Mouse (Mus musculus): ENCODE results near the gene Ccdc181. TPM values are rescaled to one million over a fixed set of nuclear protein-coding genes. Genes with fewer than 3 reads are reported as not detected.

Gene Ccdc181
- total and polyA plus RNA-seq, 3 experiments, result 11.0 to 15.8 TPM; not detected in 1

DNA sequence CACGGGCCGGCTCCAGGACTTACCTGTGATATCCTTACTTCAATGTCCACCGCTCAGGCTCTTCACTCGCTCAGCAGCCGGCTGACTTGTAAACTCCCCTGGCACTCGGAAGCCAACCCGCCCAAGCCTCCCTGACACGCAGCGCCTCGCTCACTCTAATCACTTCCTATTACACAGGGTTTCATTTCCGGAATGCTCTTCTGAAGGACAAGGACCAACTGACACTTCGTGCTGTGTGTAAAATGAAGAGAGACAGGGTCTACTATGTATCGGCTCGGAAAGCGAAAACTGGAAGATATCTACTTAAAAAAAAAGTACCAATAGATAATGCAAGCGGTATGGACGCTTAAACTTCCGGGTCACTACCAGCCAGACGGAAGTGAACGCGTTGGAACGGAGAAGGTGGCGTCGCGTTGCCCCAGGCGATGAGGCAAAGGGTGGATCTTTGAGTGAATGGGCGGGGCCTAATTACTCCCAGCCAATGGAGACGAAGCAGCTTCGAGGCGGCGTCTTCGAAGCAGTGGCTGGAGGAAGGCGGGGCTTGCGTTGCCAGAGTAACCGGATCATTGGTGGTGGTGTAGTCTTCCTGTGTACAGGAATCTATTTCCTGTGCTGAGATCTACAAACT is 31.9 kb downstream of the Ccdc181 start, which contains the start of gene Blzf1:
Gene Blzf1 (minus strand): TSS at position 366 of the 628 bp plus-strand sequence.
- H3K9me3 ChIP-seq (replicated peaks; ENCODE audit: insufficient read depth, low read length), result no peaks in the 10 kb centered on the region
- no peaks in the 10 kb centered on the region for H3K27me3 ChIP-seq (ENCODE audit: control insufficient read depth in 1 of 2, insufficient read depth in 2 of 2, low read length in 2 of 2)
- H3K9ac ChIP-seq (ENCODE audit: control insufficient read depth, low read depth, low read length, poor library complexity, severe bottlenecking), result peak within 1 kb of the TSS; percentile 92
- peaks cover 0 to 12% of the 10 kb centered on the region in 2 experiments; a peak in 3 of 4 replicates for H3K36me3 ChIP-seq (ENCODE audit: control insufficient read depth in 1 of 2, insufficient read depth in 2 of 2, low read length in 2 of 2)
- TF ChIP-seq POLR2AphosphoS5 (IDR thresholded peaks at IDR 0.05; ENCODE audit: borderline replicate concordance, low read depth, low read length), result no peak
- peak; percentile 70 for TF ChIP-seq ELF1 (IDR thresholded peaks at IDR 0.05; ENCODE audit: low read depth, low read length)
- TF ChIP-seq GABPA (IDR thresholded peaks at IDR 0.05; ENCODE audit: low read depth, low read length), result no peak
- TF ChIP-seq MEF2A (IDR thresholded peaks at IDR 0.05; ENCODE audit: extremely low read depth, insufficient replicate concordance, low read depth, low read length, poor library complexity, severe bottlenecking), result no peak
- peak; percentile 85 for TF ChIP-seq ZNF384 (IDR thresholded peaks at IDR 0.05; ENCODE audit: low read depth, low read length)
- TF ChIP-seq NRF1 (IDR thresholded peaks at IDR 0.05; ENCODE audit: insufficient read depth, low read depth, low read length, poor library complexity, severe bottlenecking), result no peak
- peak; percentile 64 for TF ChIP-seq NELFE (IDR thresholded peaks at IDR 0.05; ENCODE audit: low read depth, low read length)
- 0 out of 2 replicates have a peak, but pooled peaks have one; percentile 10 for TF ChIP-seq RCOR1 (IDR thresholded peaks at IDR 0.05; ENCODE audit: low read depth, low read length)
- no peak for TF ChIP-seq SMC3 (IDR thresholded peaks at IDR 0.05; ENCODE audit: low read depth, low read length)
- peak; percentile 58; the same call in 1 of the 2 replicates for TF ChIP-seq MAX (IDR thresholded peaks at IDR 0.05; ENCODE audit: low read length)
- peak; percentile 39; the same call in 1 of the 2 replicates for TF ChIP-seq ETS1 (IDR thresholded peaks at IDR 0.05; ENCODE audit: low read depth, low read length)
- no peak for TF ChIP-seq ZKSCAN1 (IDR thresholded peaks at IDR 0.05; ENCODE audit: low read depth, low read length)
- TF ChIP-seq CHD1 (IDR thresholded peaks at IDR 0.05; ENCODE audit: low read depth, low read length), result no peak
- peak; percentile 60 for TF ChIP-seq GATA1 (IDR thresholded peaks at IDR 0.05; ENCODE audit: low read depth, low read length)
- no peak for TF ChIP-seq JUND (IDR thresholded peaks at IDR 0.05; ENCODE audit: low read depth, low read length)
- TF ChIP-seq BHLHE40 (IDR thresholded peaks at IDR 0.05; ENCODE audit: borderline replicate concordance, low read depth, low read length), result no peak
- no peak for TF ChIP-seq E2F4 (IDR thresholded peaks at IDR 0.05; ENCODE audit: borderline replicate concordance, low read depth, low read length)
- peak; percentile 76 for TF ChIP-seq CHD2 (IDR thresholded peaks at IDR 0.05; ENCODE audit: low read length)
- no peak for TF ChIP-seq ZC3H11A (IDR thresholded peaks at IDR 0.05; ENCODE audit: low read depth, low read length)
- peak; percentile 93 for TF ChIP-seq MXI1 (IDR thresholded peaks at IDR 0.05; ENCODE audit: low read depth, low read length)
- TF ChIP-seq TAL1 (IDR thresholded peaks at IDR 0.05; ENCODE audit: low read length), result no peak
- peak in 1 of 2 experiments; percentile 74; a peak in 1 of 4 replicates for TF ChIP-seq POLR2A (IDR thresholded peaks at IDR 0.05; ENCODE audit: control insufficient read depth in 1 of 2, insufficient read depth in 1 of 2, low read depth in 1 of 2, low read length in 2 of 2, poor library complexity in 1 of 2)
- peak; percentile 59; the same call in 1 of the 2 replicates for TF ChIP-seq POLR2AphosphoS2 (IDR thresholded peaks at IDR 0.05; ENCODE audit: low read length)
- TF ChIP-seq SIN3A (IDR thresholded peaks at IDR 0.05; ENCODE audit: low read length), result peak; percentile 97
- no peak for TF ChIP-seq RAD21 (IDR thresholded peaks at IDR 0.05; ENCODE audit: low read depth, low read length)
- peak; percentile 74; the same call in 1 of the 2 replicates for TF ChIP-seq MYC (IDR thresholded peaks at IDR 0.05; ENCODE audit: low read depth, low read length)
- 0 out of 2 replicates have a peak, but pooled peaks have one; percentile 34 for TF ChIP-seq MYB (IDR thresholded peaks at IDR 0.05; ENCODE audit: low read depth, low read length)
- peak; percentile 79 for TF ChIP-seq KAT2A (conservative IDR thresholded peaks at IDR 0.05; ENCODE audit: low read depth, low read length)
- TF ChIP-seq USF2 (IDR thresholded peaks at IDR 0.05; ENCODE audit: borderline replicate concordance in 1 of 2, insufficient read depth in 1 of 2, low read depth in 1 of 2, low read length in 2 of 2), result no peak
- 0 out of 4 replicates have a peak, but pooled peaks of 1 of the 2 experiments have one; percentile 16 for TF ChIP-seq EP300 (IDR thresholded peaks at IDR 0.05; ENCODE audit: low read depth in 1 of 2, low read length in 2 of 2)
- peak; percentile 91 for TF ChIP-seq HCFC1 (IDR thresholded peaks at IDR 0.05; ENCODE audit: low read depth, low read length)
- no peak for TF ChIP-seq MAFK (IDR thresholded peaks at IDR 0.05; ENCODE audit: borderline replicate concordance, low read depth, low read length)
- TF ChIP-seq CTCF (IDR thresholded peaks at IDR 0.05 in 2 of 3, conservative IDR thresholded peaks at IDR 0.05 in 1 of 3; ENCODE audit: control insufficient read depth in 1 of 3, insufficient read depth in 1 of 3, low read depth in 2 of 3, low read length in 3 of 3, poor library complexity in 1 of 3, severe bottlenecking in 1 of 3), result no peak
- peak; percentile 43 for TF ChIP-seq TBP (IDR thresholded peaks at IDR 0.05; ENCODE audit: low read depth, low read length)
- H3K4me3 ChIP-seq (ENCODE audit: control insufficient read depth in 1 of 2, insufficient read depth in 1 of 2, low read depth in 2 of 2, low read length in 2 of 2), result peak within 1 kb of the TSS; percentile 93 to 95
- H3K4me1 ChIP-seq (ENCODE audit: control insufficient read depth in 1 of 2, insufficient read depth in 2 of 2, low read length in 2 of 2), result peaks cover 8 to 12% of the 10 kb centered on the region in 2 experiments; a peak in 2 of 4 replicates
- peaks cover 15% of the 10 kb centered on the region for H3K79me2 ChIP-seq (ENCODE audit: control insufficient read depth, insufficient read depth, low read length, poor library complexity)
- H3K27ac ChIP-seq (ENCODE audit: control insufficient read depth, low read depth, low read length), result peak within 1 kb of the TSS; percentile 91
- DNase-seq (ENCODE audit: low read depth, low spot score), result peak; percentile 99

Data from MEL (cell line).